Comparison of ENCODE assay signal across 34 mouse cellular contexts in the genomic region with DNA sequence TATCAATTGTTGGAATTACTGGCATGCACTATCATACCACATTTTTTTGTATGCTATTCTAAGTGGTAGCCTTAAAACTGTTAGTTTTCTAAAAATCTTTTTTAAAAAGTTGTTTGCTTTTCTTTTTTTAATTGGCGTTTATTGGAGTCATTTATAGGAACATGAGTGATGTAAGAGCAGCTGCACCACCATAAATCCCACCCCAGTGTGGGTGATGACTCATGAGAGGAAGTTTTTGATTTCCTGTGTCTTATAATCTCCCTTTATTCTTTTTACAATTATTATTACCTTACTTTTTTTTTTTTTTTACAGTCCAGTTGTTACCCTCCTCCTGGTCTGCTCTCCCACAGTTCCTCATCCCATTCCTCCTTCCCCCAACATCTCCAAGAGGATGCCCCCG. TPM values are rescaled to one million over a fixed set of nuclear protein-coding genes. Genes with fewer than 3 reads are reported as not detected.
"Had no signal": no experiment of that assay in that cellular context is flagged by ENCODE, and none has a peak within 500 bp of the region (broad histone marks: within the 10 kb centered on the region; RNA-seq: fewer than 3 reads in every experiment).

No protein-coding gene starts in this region.

- H3K4me3 ChIP-seq: left cerebral cortex, adult 2 months; limb, embryonic 10.5 days; limb, embryonic 12.5 days; limb, embryonic 13.5 days; limb, embryonic 15.5 days; liver, embryonic 12.5 days; liver, embryonic 13.5 days; liver, embryonic 15.5 days; lung, embryonic 15.5 days; megakaryocyte, embryonic 14.5 days; midbrain, embryonic 10.5 days; midbrain, embryonic 12.5 days; midbrain, embryonic 13.5 days; midbrain, embryonic 15.5 days had no signal

- DNase-seq: left cerebral cortex, postnatal 4 days; liver; liver, embryonic 13.5 days; liver, postnatal 0 days; lung, adult 18-20 months; lung, adult 2 months; lung, embryonic 14.5 days; lung, postnatal 10 days; lung, postnatal 14 days; lung, postnatal 36 days; lung, postnatal 4 days; midbrain, embryonic 14.5 days had no signal

- H3K27me3 ChIP-seq: limb, embryonic 12.5 days; limb, embryonic 13.5 days; limb, embryonic 15.5 days; liver, embryonic 12.5 days; liver, embryonic 13.5 days; liver, embryonic 15.5 days; lung, embryonic 15.5 days; midbrain, embryonic 12.5 days; midbrain, embryonic 13.5 days; midbrain, embryonic 15.5 days had no signal

- H3K4me2 ChIP-seq: limb, embryonic 12.5 days; limb, embryonic 13.5 days; limb, embryonic 15.5 days; liver, embryonic 11.5 days; liver, embryonic 12.5 days; liver, embryonic 13.5 days; liver, embryonic 15.5 days; lung, embryonic 14.5 days; lung, embryonic 15.5 days; midbrain, embryonic 11.5 days; midbrain, embryonic 12.5 days; midbrain, embryonic 13.5 days; midbrain, embryonic 15.5 days had no signal

- H3K36me3 ChIP-seq: limb, embryonic 10.5 days; limb, embryonic 12.5 days; limb, embryonic 15.5 days; liver, embryonic 12.5 days; liver, embryonic 13.5 days; liver, embryonic 15.5 days; lung, embryonic 15.5 days; midbrain, embryonic 10.5 days; midbrain, embryonic 12.5 days; midbrain, embryonic 13.5 days; midbrain, embryonic 15.5 days had no signal

RNA-seq across cellular contexts. Expression of a gene that starts 37.9 kb away (rescaled TPM):
- total RNA-seq: liver, adult 2 months; megakaryocyte progenitor cell, adult 5-6 weeks; megakaryocyte, adult 5-6 weeks; megakaryocyte-erythroid progenitor cell, adult 5-6 weeks; monocyte, adult 5-6 weeks had no signal
- polyA plus RNA-seq: liver, adult 2 months; liver, embryonic 12.5 days; liver, embryonic 13.5 days; liver, postnatal 0 days; lung, postnatal 0 days; macrophage had no signal

RNA-seq across cellular contexts. Expression of a gene that starts 48.9 kb away (rescaled TPM):
- total RNA-seq: liver, adult 2 months had no signal
